Mouse (Mus musculus) brain, embryonic 18.5 days (tissue): ENCODE results near the gene Eme1.
"Not testable (repeated sequence)": the region's sequence is repeated elsewhere in the genome, so short reads cannot be mapped to it uniquely, and the experiment has no call there.

Experiments
- DNase-seq: peaks from one replicate; pipeline ENCODE4 v3.0.0-alpha.2; 2012; ENCODE audit warnings: low read depth, low spot score

Gene Eme1

GRCm38 (mm10) chr11:94653663-94654436, at the start of gene Eme1, which contains the start of gene Mrpl27:
TSS of gene Eme1 (minus strand) at chr11:94653964.
TSS of gene Mrpl27 (plus strand) at chr11:94653767.
- peak; percentile 64 for DNase-seq

GRCm38 (mm10) chr11:94702216-94702610, 48.4 kb upstream of the Eme1 start:
- no peak for DNase-seq

- no peak for DNase-seq
Observed at GRCm38 (mm10) chr11:94701401-94702215, 47.8 kb upstream of the Eme1 start.

- DNase-seq, result no peak
Observed at GRCm38 (mm10) chr11:94699399-94699798, 45.6 kb upstream of the Eme1 start.

- DNase-seq, result no peak
Observed at GRCm38 (mm10) chr11:94697703-94698464, 44.1 kb upstream of the Eme1 start.

- DNase-seq, result no peak
Observed at GRCm38 (mm10) chr11:94697140-94697539, 43.4 kb upstream of the Eme1 start.

- no peak for DNase-seq
Observed at GRCm38 (mm10) chr11:94695508-94695907, 41.7 kb upstream of the Eme1 start.

GRCm38 (mm10) chr11:94692502-94692901, 38.7 kb upstream of the Eme1 start:
- DNase-seq, result not testable (repeated sequence)

- no peak for DNase-seq
Observed at GRCm38 (mm10) chr11:94687178-94687577, 33.4 kb upstream of the Eme1 start.

- no peak for DNase-seq
Observed at GRCm38 (mm10) chr11:94682427-94682826, 28.7 kb upstream of the Eme1 start.

- no peak for DNase-seq
Observed at GRCm38 (mm10) chr11:94681640-94682039, 27.9 kb upstream of the Eme1 start.

GRCm38 (mm10) chr11:94680639-94681038, 26.9 kb upstream of the Eme1 start:
- no peak for DNase-seq

GRCm38 (mm10) chr11:94677607-94678145, 23.9 kb upstream of the Eme1 start:
- no peak for DNase-seq

GRCm38 (mm10) chr11:94676754-94677606, 23.2 kb upstream of the Eme1 start, which contains the start of gene Xylt2:
TSS of gene Xylt2 (minus strand) at chr11:94677515.
- DNase-seq, result peak; percentile 86

GRCm38 (mm10) chr11:94676308-94676707, 22.5 kb upstream of the Eme1 start:
- DNase-seq, result no peak

GRCm38 (mm10) chr11:94675446-94675845, 21.7 kb upstream of the Eme1 start:
- no peak for DNase-seq

- no peak for DNase-seq
Observed at GRCm38 (mm10) chr11:94674984-94675383, 21.2 kb upstream of the Eme1 start.

- no peak for DNase-seq
Observed at GRCm38 (mm10) chr11:94665281-94665680, 11.5 kb upstream of the Eme1 start.

- DNase-seq, result no peak
Observed at GRCm38 (mm10) chr11:94661344-94661743, 7.6 kb upstream of the Eme1 start.

GRCm38 (mm10) chr11:94652973-94653372, 791 bp downstream of the Eme1 start:
- no peak for DNase-seq

- not testable (repeated sequence) for DNase-seq
Observed at GRCm38 (mm10) chr11:94651241-94651640, 2.5 kb downstream of the Eme1 start.
